In the genomic region with DNA sequence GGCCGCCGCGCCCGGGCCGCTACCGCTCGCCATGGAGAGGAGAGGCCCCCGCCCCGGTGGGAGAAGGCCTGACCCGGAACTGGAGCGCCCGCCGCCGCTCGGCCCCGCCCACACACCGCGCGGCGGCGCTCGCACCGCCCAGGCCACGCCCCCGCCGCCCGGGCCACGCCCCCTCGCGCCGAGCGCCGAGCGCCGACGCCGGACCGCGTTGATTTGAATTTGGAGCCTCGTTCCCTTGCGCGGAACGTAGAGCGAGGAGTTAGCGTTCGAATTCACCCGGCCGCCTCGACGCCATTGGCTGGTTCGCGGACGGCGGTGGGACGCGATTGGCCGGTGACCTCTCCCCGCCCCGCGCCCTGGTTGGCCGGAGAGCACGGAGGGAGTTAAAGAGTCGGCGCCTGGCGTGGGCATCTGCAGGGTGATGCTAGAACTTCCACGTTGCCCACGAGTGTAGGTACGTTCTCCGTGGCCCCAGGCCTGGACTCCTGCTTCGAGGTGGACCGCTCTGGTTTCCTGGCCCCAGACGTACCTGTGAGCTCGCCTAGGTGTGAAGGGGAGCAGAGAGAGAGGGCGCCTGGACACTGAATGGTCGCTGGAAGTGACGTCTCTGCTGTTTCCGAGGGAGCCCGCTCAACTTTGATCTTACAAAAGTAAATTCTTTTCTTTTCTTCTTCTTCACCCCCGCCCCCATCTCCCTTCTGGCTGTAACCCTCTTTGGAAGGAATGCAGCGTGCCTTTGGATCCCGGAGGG, we compare ENCODE assay signal across 8 mouse cellular contexts. TPM values are rescaled to one million over a fixed set of nuclear protein-coding genes. Genes with fewer than 3 reads are reported as not detected.
DNase-seq lines count a peak whose midpoint lies in the region; ATAC-seq and TF ChIP-seq lines count a peak whose summit lies in the region.

A gene (minus strand): TSS at position 104 of the 751 bp plus-strand sequence.
A gene (plus strand): TSS at position 192 of the 751 bp plus-strand sequence.

- H3K9ac ChIP-seq in hindbrain, embryonic 14.5 days: peak within 1 kb of the TSS; percentile 88

- H3K36me3 ChIP-seq in hindbrain, embryonic 14.5 days (replicated peaks; ENCODE audit: control insufficient read depth, insufficient read depth): 0 out of 2 replicates have a peak, but pooled peaks cover 6% of the 10 kb centered on the region

- under 1% methylated on average over 58 of the region's 81 CpGs for WGBS in hindbrain, embryonic 14.5 days

- no peaks in the 10 kb centered on the region for H3K27me3 ChIP-seq in Patski
- H3K27me3 ChIP-seq in hindbrain, embryonic 14.5 days (ENCODE audit: control insufficient read depth, insufficient read depth, low read length): no peaks in the 10 kb centered on the region

- no peak for TF ChIP-seq CTCF in Patski (IDR thresholded peaks at IDR 0.05)

- H3K9me3 ChIP-seq in hindbrain, embryonic 14.5 days (ENCODE audit: control insufficient read depth, low read length): no peaks in the 10 kb centered on the region

- H3K4me3 ChIP-seq in hindbrain, embryonic 14.5 days (replicated peaks; ENCODE audit: low read length): peak within 1 kb of the TSS; percentile 89

- POLR2A ChIA-PET in Patski (lab: Charles Lee): no interaction called here

- in situ Hi-C loops in Patski (cut with MboI; ENCODE audit: low pct_unique_long_range_greater_than_20kb): no loop called here

- H3K4me2 ChIP-seq in hindbrain, embryonic 14.5 days (replicated peaks): peak within 1 kb of the TSS; percentile 67

- ATAC-seq in Patski: peak; percentile 100
- ATAC-seq in hindbrain, embryonic 14.5 days (ENCODE audit: low FRiP score): peak; percentile 97

- peaks cover 18% of the 10 kb centered on the region for H3K4me1 ChIP-seq in hindbrain, embryonic 14.5 days (replicated peaks; ENCODE audit: control insufficient read depth, insufficient read depth, low read length)

- peak within 1 kb of the TSS; percentile 82 for H3K27ac ChIP-seq in hindbrain, embryonic 14.5 days

- CTCF ChIA-PET in Patski (lab: Charles Lee): no interaction called here

- peak; percentile 64 for DNase-seq in Patski (ENCODE audit: low read depth, low spot score)
- peak; percentile 93 to 96 for DNase-seq in cerebellum, postnatal 14 days
- peak; percentile 73 to 88 for DNase-seq in frontal cortex, postnatal 25 days (ENCODE audit: low spot score in 2 of 2)
- DNase-seq in hindbrain, embryonic 14.5 days (ENCODE audit: low spot score): peak; percentile 92
- peak; percentile 88 to 89 for DNase-seq in layer of hippocampus, postnatal 36 days
- DNase-seq in lung, postnatal 36 days: peak; percentile 93
- peak; percentile 95 for DNase-seq in retina, postnatal 1 day
- peak; percentile 83 to 85 for DNase-seq in urinary bladder, adult 18-20 months (ENCODE audit: low spot score in 2 of 2)

RNA-seq across cellular contexts. Expression of the first gene that starts in this region (rescaled TPM):
- polyA plus RNA-seq in Patski (2021): 40.5 TPM
- polyA plus RNA-seq in hindbrain, embryonic 14.5 days (2014; fragmentation: Nextera tagmentation; extraction: Ambion mirVana): 78.2 and 96.6 TPM in 2 replicates
- 10 to 100 TPM; 70.2 to 71.4 TPM for total RNA-seq in layer of hippocampus, postnatal 36 days (2021)

RNA-seq across cellular contexts. Expression of the second gene that starts in this region (rescaled TPM):
- polyA plus RNA-seq in Patski (2021): 8.5 TPM
- 11.2 and 13.6 TPM in 2 replicates for polyA plus RNA-seq in hindbrain, embryonic 14.5 days (2014; fragmentation: Nextera tagmentation; extraction: Ambion mirVana)
- 1 to 10 TPM; 2.6 to 2.7 TPM for total RNA-seq in layer of hippocampus, postnatal 36 days (2021)

Comparison
In these comparisons a context has a peak if more than half of its experiments do, and no peak if none do; other contexts are left out.
1. Peak in every context shown above with its lines: DNase-seq, ATAC-seq, H3K4me3 ChIP-seq and H3K27ac ChIP-seq.